Mouse (Mus musculus) urinary bladder, postnatal 4 days (tissue): ENCODE measurements around the gene Limch1.

ENCODE experiments used
- DNase-seq, 2 experiments: peaks; one replicate each; pipeline ENCODE4 v3.0.0; 2021 to 2022; ENCODE audit warnings: low spot score in 2 of 2

Limch1 gene

GRCm38 (mm10) chr5:66830206-66830605 is 84.6 kb downstream of the Limch1 start:
- no peak for DNase-seq

- DNase-seq, result no peak
Measured at GRCm38 (mm10) chr5:66834756-66835155, 89.1 kb downstream of the Limch1 start.

- DNase-seq, result no peak
Measured at GRCm38 (mm10) chr5:66836892-66837291, 91.3 kb downstream of the Limch1 start.

- no peak for DNase-seq
Measured at GRCm38 (mm10) chr5:66841971-66842370, 96.3 kb downstream of the Limch1 start.

- DNase-seq, result no peak
Measured at GRCm38 (mm10) chr5:66842776-66843175, 97.1 kb downstream of the Limch1 start.

- DNase-seq, result no peak
Measured at GRCm38 (mm10) chr5:66848136-66848535, 102.5 kb downstream of the Limch1 start.

GRCm38 (mm10) chr5:66849148-66849547 is 103.5 kb downstream of the Limch1 start:
- DNase-seq, result no peak

GRCm38 (mm10) chr5:66850721-66851251 is 105.2 kb downstream of the Limch1 start:
- no peak for DNase-seq

- DNase-seq, result no peak
Measured at GRCm38 (mm10) chr5:66851708-66852107, 106.1 kb downstream of the Limch1 start.

GRCm38 (mm10) chr5:66854263-66854662 is 108.6 kb downstream of the Limch1 start:
- no peak for DNase-seq

- DNase-seq, result no peak
Measured at GRCm38 (mm10) chr5:66855358-66856107, 109.9 kb downstream of the Limch1 start.

GRCm38 (mm10) chr5:66859506-66859905 is 113.9 kb downstream of the Limch1 start:
- DNase-seq, result no peak

GRCm38 (mm10) chr5:66861232-66862035 is 115.8 kb downstream of the Limch1 start:
- DNase-seq, result no peak

- DNase-seq, result no peak
Measured at GRCm38 (mm10) chr5:66862151-66862550, 116.5 kb downstream of the Limch1 start.

- DNase-seq, result no peak
Measured at GRCm38 (mm10) chr5:66865229-66865628, 119.6 kb downstream of the Limch1 start.

- DNase-seq, result no peak
Measured at GRCm38 (mm10) chr5:66866019-66866418, 120.4 kb downstream of the Limch1 start.

GRCm38 (mm10) chr5:66869545-66869944 is 123.9 kb downstream of the Limch1 start:
- DNase-seq, result no peak

GRCm38 (mm10) chr5:66871521-66872050 is 126.0 kb downstream of the Limch1 start:
- no peak for DNase-seq

- DNase-seq, result no peak
Measured at GRCm38 (mm10) chr5:66872053-66872452, 126.4 kb downstream of the Limch1 start.

GRCm38 (mm10) chr5:66872681-66873080 is 127.1 kb downstream of the Limch1 start:
- DNase-seq, result no peak

GRCm38 (mm10) chr5:66876018-66876805 is 130.6 kb downstream of the Limch1 start:
- no peak for DNase-seq

GRCm38 (mm10) chr5:66877066-66877465 is 131.4 kb downstream of the Limch1 start:
- DNase-seq, result no peak
